Mouse (Mus musculus) embryonic fibroblast, embryonic 13.5 days (primary cell): ENCODE data around the gene Itgad.

Experiments used
- CTCF ChIP-seq: IDR thresholded peaks from 2 replicates; pipeline ENCODE4 v1.5.1; 2011; ENCODE audit warnings: mild to moderate bottlenecking, control low read depth, low read length, moderate library complexity, borderline replicate concordance; ENCODE audit not compliant: insufficient read depth
- POLR2A ChIP-seq: IDR thresholded peaks from 2 replicates; pipeline ENCODE4 v1.6.1; 2011; ENCODE audit warnings: low read depth, mild to moderate bottlenecking, control low read depth, low read length, moderate library complexity

- TF ChIP-seq CTCF (no peak), POLR2A (no peak)
These were observed 111.2 kb downstream of the Itgad start, which contains the start of gene Slc5a2 for GRCm38 (mm10) chr7:128265411-128265810.
